Mouse (Mus musculus): ENCODE data around the gene Aktip. TPM values are rescaled to one million over a fixed set of nuclear protein-coding genes. Genes with fewer than 3 reads are reported as not detected.

Gene Aktip
- total and polyA plus RNA-seq, 3 experiments: 9.3 to 13.4 (median 13.3) TPM

DNA sequence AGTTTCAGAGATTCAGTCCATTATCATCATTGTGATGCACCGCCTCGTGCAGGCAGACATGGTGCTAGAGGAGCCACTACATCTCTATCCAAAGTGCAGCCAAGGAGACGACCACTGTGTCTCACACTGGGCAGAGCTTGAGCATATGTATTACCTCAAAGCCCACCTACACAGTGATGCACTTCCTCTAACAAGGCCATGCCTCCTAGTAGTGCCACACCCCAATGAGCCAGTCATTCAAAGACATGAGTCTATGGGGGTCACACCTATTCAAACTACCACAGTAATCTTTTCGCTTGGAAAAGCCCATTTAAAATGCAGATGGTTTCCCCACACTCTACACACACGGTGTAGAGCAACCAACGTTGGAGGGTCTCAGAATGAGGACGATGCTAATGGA lies 48.2 kb downstream of the Aktip start:
- Histone ChIP-seq H3K36me3 (replicated peaks in 1 of 2; ENCODE audit: control insufficient read depth in 1 of 2, insufficient read depth in 1 of 2, low read length in 1 of 2) (no peaks in the 10 kb centered on the region), H3K27ac (ENCODE audit: insufficient read depth, low read depth) (no peak overlapping the region), H3K4me2 (ENCODE audit: insufficient read depth, low read depth, poor library complexity, severe bottlenecking) (no peak overlapping the region), H3K9ac (ENCODE audit: insufficient read depth, low read depth) (no peak overlapping the region), H3K27me3 (replicated peaks) (no peaks in the 10 kb centered on the region), H3K4me1 (ENCODE audit: control insufficient read depth in 1 of 2, insufficient read depth in 2 of 2) (peaks cover 0 to 2% of the 10 kb centered on the region in 2 experiments; a peak in 1 of 4 replicates), H3K9me3 (replicated peaks; ENCODE audit: low read length) (peaks cover 19% of the 10 kb centered on the region), H3K79me2 (replicated peaks; ENCODE audit: control insufficient read depth, extremely low read depth, insufficient read depth, poor library complexity, severe bottlenecking) (no peaks in the 10 kb centered on the region), H3K4me3 (replicated peaks in 1 of 3; ENCODE audit: low read depth in 2 of 3, low read length in 2 of 3, poor library complexity in 1 of 3) (no peak overlapping the region)
- TF ChIP-seq MYC (IDR thresholded peaks at IDR 0.05; ENCODE audit: low read depth, low read length) (no peak), POLR2AphosphoS2 (IDR thresholded peaks at IDR 0.05; ENCODE audit: low read depth, low read length) (no peak), ZNF384 (IDR thresholded peaks at IDR 0.05; ENCODE audit: low read depth, low read length) (no peak), USF2 (conservative IDR thresholded peaks at IDR 0.05; ENCODE audit: low read depth, low read length) (no peak), GABPA (IDR thresholded peaks at IDR 0.05; ENCODE audit: insufficient replicate concordance, low read depth, low read length) (no peak), SIN3A (IDR thresholded peaks at IDR 0.05; ENCODE audit: low read length) (no peak), TCF12 (IDR thresholded peaks at IDR 0.05; ENCODE audit: low read depth, low read length) (no peak), NRF1 (IDR thresholded peaks at IDR 0.05; ENCODE audit: low read depth, low read length) (no peak), PAX5 (IDR thresholded peaks at IDR 0.05; ENCODE audit: low read length) (no peak), EP300 (IDR thresholded peaks at IDR 0.05; ENCODE audit: low read length) (no peak), IRF4 (IDR thresholded peaks at IDR 0.05; ENCODE audit: low read depth, low read length) (no peak), UBTF (IDR thresholded peaks at IDR 0.05; ENCODE audit: low read depth, low read length) (no peak), ZC3H11A (IDR thresholded peaks at IDR 0.05; ENCODE audit: low read depth, low read length) (no peak), TBP (conservative IDR thresholded peaks at IDR 0.05; ENCODE audit: low read depth, low read length) (no peak), MAZ (IDR thresholded peaks at IDR 0.05; ENCODE audit: low read depth, low read length) (no peak), NELFE (IDR thresholded peaks at IDR 0.05; ENCODE audit: low read depth, low read length) (no peak), ZMIZ1 (IDR thresholded peaks at IDR 0.05; ENCODE audit: low read depth, low read length) (no peak), CHD2 (IDR thresholded peaks at IDR 0.05; ENCODE audit: low read length) (no peak), ETS1 (conservative IDR thresholded peaks at IDR 0.05; ENCODE audit: low read depth, low read length) (no peak), JUND (conservative IDR thresholded peaks at IDR 0.05; ENCODE audit: low read depth, low read length) (no peak)
- DNase-seq (ENCODE audit: extremely low read depth): no peak
- dilution Hi-C loops (cut with MboI; ENCODE audit: extremely low pct_ligation_motif_present, extremely low pct_unique_long_range_greater_than_20kb, low sequenced_read_pairs) (no loop called here), in situ Hi-C loops (cut with MboI; ENCODE audit: low pct_ligation_motif_present, low pct_unique_long_range_greater_than_20kb, low sequenced_read_pairs) (no loop called here)

DNA sequence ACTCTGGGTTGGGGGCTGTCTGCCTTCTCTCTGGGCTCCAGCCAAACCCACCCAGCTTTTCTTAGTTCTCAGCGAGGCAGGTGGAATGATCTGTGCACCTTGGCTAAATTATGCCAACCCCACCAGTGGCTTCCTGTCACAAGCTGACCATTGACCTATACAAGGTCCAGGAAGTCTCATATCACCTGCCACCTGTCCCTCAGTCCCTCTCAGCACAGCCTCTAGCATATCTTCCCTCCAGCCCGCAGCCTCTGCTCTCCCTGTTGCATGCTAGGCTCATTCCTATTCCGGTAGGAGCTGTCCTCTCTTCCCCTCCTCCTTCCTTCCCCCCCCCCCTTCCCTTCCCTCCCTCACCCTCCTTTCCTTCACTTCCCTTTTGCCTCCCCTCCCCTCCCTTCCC lies 50.5 kb downstream of the Aktip start:
- dilution Hi-C loops (cut with MboI; ENCODE audit: extremely low pct_ligation_motif_present, extremely low pct_unique_long_range_greater_than_20kb, low sequenced_read_pairs) (no loop called here), in situ Hi-C loops (cut with MboI; ENCODE audit: low pct_ligation_motif_present, low pct_unique_long_range_greater_than_20kb, low sequenced_read_pairs) (no loop called here)
- H3K4me3 ChIP-seq (replicated peaks in 1 of 3; ENCODE audit: low read depth in 2 of 3, low read length in 2 of 3, poor library complexity in 1 of 3): no peak overlapping the region
- no peak overlapping the region for H3K9ac ChIP-seq (ENCODE audit: insufficient read depth, low read depth)
- peaks cover 13% of the 10 kb centered on the region for H3K9me3 ChIP-seq (replicated peaks; ENCODE audit: low read length)
- H3K4me1 ChIP-seq (ENCODE audit: control insufficient read depth in 1 of 2, insufficient read depth in 2 of 2): peaks cover 0 to 2% of the 10 kb centered on the region in 2 experiments; a peak in 1 of 4 replicates
- no peak for DNase-seq (ENCODE audit: extremely low read depth)
- H3K27ac ChIP-seq (ENCODE audit: insufficient read depth, low read depth): no peak overlapping the region
- H3K4me2 ChIP-seq (ENCODE audit: insufficient read depth, low read depth, poor library complexity, severe bottlenecking): no peak overlapping the region
- H3K27me3 ChIP-seq (replicated peaks): no peaks in the 10 kb centered on the region
- TF ChIP-seq MXI1 (IDR thresholded peaks at IDR 0.05; ENCODE audit: low read depth, low read length) (no peak), JUN (IDR thresholded peaks at IDR 0.05; ENCODE audit: insufficient read depth, low read depth, low read length) (no peak), IRF4 (IDR thresholded peaks at IDR 0.05; ENCODE audit: low read depth, low read length) (no peak), EP300 (IDR thresholded peaks at IDR 0.05; ENCODE audit: low read length) (no peak), BHLHE40 (IDR thresholded peaks at IDR 0.05; ENCODE audit: low read depth, low read length) (no peak), POLR2A (IDR thresholded peaks at IDR 0.05; ENCODE audit: low read depth, low read length) (no peak), PAX5 (IDR thresholded peaks at IDR 0.05; ENCODE audit: low read length) (no peak), SMC3 (IDR thresholded peaks at IDR 0.05; ENCODE audit: low read depth, low read length) (no peak), RAD21 (IDR thresholded peaks at IDR 0.05; ENCODE audit: low read depth, low read length) (no peak), SIN3A (IDR thresholded peaks at IDR 0.05; ENCODE audit: low read length) (no peak), E2F4 (IDR thresholded peaks at IDR 0.05; ENCODE audit: insufficient replicate concordance, low read depth, low read length) (no peak), CHD2 (IDR thresholded peaks at IDR 0.05; ENCODE audit: low read length) (no peak)
- no peaks in the 10 kb centered on the region for H3K79me2 ChIP-seq (replicated peaks; ENCODE audit: control insufficient read depth, extremely low read depth, insufficient read depth, poor library complexity, severe bottlenecking)
- no peaks in the 10 kb centered on the region for H3K36me3 ChIP-seq (replicated peaks in 1 of 2; ENCODE audit: control insufficient read depth in 1 of 2, insufficient read depth in 1 of 2, low read length in 1 of 2)
